Mouse (Mus musculus): ENCODE data around the gene Agt. TPM values are rescaled to one million over a fixed set of nuclear protein-coding genes. Genes with fewer than 3 reads are reported as not detected.
A peak's percentile ranks its signal among the peaks of the same experiment; 100 is the strongest.

Agt gene
- polyA plus RNA-seq, 1 experiment = 17.2 TPM

DNA sequence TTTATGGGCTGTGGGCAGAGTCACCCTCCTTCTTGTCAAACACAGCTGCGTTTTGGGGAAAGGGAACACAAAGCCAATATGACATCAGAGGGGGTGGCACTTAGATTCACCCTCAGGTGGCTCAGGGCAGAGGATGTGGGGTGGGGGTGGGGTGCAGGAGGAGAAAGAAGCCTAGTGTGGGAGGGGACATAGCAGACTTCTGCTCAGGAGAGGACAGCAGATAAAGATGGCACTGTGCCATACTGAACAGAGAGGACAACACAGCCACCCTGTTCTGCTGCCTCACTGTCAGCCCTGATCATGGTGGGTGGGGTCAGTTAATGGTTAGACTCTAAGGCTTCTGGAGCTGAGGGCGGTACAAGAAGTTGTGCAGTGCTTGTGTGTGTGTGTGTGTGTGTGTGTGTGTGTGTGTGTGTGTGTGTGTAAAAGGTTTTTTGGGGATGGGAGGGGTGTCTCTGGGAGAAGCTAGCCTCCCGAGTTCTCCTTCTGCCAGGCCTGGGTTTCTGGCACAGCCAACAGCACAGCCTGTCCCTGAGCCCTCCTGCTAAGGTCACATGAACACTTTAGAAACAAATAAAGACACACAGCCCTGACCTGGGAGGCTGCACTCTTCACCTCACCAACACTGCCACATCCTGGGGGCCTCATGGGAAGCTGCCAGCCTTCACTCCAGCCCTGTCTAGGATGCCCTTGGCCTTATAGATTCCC is 16.4 kb upstream of the Agt start:
- no peak for TF ChIP-seq POLR2A (IDR thresholded peaks at IDR 0.05; ENCODE audit: extremely low read depth, insufficient read depth, low read length)
- H3K4me1 ChIP-seq (ENCODE audit: control insufficient read depth, insufficient read depth, low read length) = peaks cover 5% of the 10 kb centered on the region; the same call in 1 of the 2 replicates
- no peak overlapping the region for H3K27ac ChIP-seq (ENCODE audit: insufficient read depth, low read length)
- H3K4me3 ChIP-seq (ENCODE audit: insufficient read depth, low read length) = no peak overlapping the region

DNA sequence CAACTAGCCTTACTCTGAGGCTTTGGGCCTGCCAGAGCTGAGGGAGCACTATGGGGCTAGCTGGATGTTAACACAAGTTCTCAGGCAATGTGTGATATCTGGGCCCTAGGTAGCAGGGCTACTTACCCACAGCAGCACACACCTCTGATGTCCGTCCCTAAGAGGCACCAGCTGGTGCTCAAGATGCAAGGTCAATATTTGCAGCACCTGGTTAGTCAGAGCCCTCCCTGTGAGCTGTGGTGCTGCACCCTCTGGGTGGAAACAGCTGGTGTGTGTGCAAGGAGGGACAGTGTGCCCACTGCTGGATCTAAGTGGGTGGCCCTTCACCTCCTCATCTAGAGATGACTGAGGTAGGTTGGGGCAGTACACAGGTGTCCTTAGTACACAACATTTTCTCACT is 7.2 kb upstream of the Agt start:
- TF ChIP-seq POLR2A (IDR thresholded peaks at IDR 0.05; ENCODE audit: extremely low read depth, insufficient read depth, low read length) = no peak
- TF ChIP-seq CTCF (IDR thresholded peaks at IDR 0.05; ENCODE audit: extremely low read depth, insufficient read depth, low read length) = no peak
- no peaks in the 10 kb centered on the region for H3K4me1 ChIP-seq (ENCODE audit: control insufficient read depth, insufficient read depth, low read length)
- H3K4me3 ChIP-seq (ENCODE audit: insufficient read depth, low read length) = no peak overlapping the region
- no peak overlapping the region for H3K27ac ChIP-seq (ENCODE audit: insufficient read depth, low read length)

DNA sequence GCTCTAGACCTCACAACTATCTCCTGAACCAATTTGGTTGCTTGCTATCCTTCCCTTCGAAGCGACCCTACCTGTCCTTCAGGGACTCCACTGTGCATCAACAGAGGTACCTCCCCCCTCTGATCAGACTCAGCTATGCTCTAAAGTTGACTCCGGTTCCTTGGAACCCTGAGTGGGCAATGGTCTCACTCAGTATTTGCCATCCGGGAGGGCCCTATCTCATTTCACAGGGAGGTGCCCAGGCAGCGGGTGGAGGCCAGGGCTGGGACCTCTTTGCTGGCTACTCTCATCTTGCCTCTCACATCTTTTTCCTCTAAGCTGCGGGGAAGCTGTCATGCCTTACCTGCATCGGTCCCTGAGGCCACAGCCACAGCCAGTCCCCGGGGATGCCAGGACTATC is 6.3 kb upstream of the Agt start, which contains the start of gene Capn9:
Gene Capn9 (plus strand): TSS at position 301 of the 400 bp plus-strand sequence.
- Histone ChIP-seq H3K4me1 (ENCODE audit: control insufficient read depth, insufficient read depth, low read length) (no peaks in the 10 kb centered on the region), H3K4me3 (ENCODE audit: insufficient read depth, low read length) (no peak within 1 kb of the TSS), H3K27ac (ENCODE audit: insufficient read depth, low read length) (no peak within 1 kb of the TSS)
- TF ChIP-seq CTCF (IDR thresholded peaks at IDR 0.05; ENCODE audit: extremely low read depth, insufficient read depth, low read length) (no peak), POLR2A (IDR thresholded peaks at IDR 0.05; ENCODE audit: extremely low read depth, insufficient read depth, low read length) (no peak)

DNA sequence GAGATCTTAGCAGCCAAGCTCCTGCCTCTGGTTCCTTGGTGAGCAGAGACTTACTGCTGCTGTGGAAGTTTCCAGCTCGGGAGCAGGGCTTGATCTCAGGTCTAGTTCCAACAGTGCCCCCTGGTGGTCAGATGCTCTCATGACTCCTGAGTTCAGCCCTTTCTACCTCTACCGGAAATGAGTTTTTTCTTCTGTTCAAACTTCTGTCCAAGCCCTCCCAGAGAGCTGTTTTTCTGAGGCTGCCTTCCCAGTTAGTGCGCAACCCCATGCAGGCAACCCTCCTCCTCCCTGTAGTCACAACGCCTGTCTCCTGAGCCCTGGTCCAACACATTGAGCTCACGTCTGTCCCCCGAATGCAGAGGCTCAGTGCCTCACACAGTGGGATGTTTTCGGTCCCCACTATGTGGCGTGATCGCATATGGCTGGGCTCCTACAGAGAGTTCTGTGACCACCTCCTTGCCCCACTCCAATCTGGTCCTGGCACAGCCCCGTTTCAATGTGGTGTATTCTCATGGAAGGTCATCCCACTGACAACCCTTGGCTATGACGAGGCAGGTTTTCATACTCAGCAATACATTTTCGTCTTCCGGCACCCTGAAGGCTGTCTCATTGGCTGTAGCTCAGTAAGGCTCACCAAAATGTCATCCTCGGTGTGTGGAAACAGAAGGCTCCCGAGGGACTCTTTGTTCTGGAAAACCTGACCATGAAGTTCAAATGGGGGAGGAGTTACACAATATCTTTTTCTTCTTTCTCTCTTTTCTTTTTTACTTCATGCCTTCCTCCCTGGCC is 4.2 kb upstream of the Agt start:
- H3K27ac ChIP-seq (ENCODE audit: insufficient read depth, low read length) = no peak overlapping the region
- no peak overlapping the region for H3K4me3 ChIP-seq (ENCODE audit: insufficient read depth, low read length)
- peak; percentile 88 for TF ChIP-seq CTCF (IDR thresholded peaks at IDR 0.05; ENCODE audit: extremely low read depth, insufficient read depth, low read length)
- TF ChIP-seq POLR2A (IDR thresholded peaks at IDR 0.05; ENCODE audit: extremely low read depth, insufficient read depth, low read length) = no peak
- peaks cover 10% of the 10 kb centered on the region for H3K4me1 ChIP-seq (ENCODE audit: control insufficient read depth, insufficient read depth, low read length)

DNA sequence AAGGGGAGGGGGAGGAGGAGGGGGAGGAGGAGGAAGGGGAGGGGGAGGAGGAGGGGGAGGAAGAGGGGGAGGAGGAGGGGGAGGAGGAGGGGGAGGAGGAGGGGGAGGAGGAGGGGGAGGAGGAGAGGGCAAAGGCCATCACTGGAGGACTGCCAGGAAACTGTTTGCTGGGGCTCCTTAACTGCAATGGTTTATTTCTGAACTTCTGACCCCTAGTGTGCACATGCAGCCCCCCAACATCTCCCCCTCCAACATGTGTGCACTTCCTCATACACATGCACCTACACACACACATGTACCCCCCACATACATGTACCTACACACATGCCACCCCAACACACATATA is 2.9 kb upstream of the Agt start:
- Histone ChIP-seq H3K27ac (ENCODE audit: insufficient read depth, low read length) (no peak overlapping the region), H3K4me3 (ENCODE audit: insufficient read depth, low read length) (no peak overlapping the region), H3K4me1 (ENCODE audit: control insufficient read depth, insufficient read depth, low read length) (peaks cover 13% of the 10 kb centered on the region)
- TF ChIP-seq CTCF (IDR thresholded peaks at IDR 0.05; ENCODE audit: extremely low read depth, insufficient read depth, low read length) = no peak
- no peak for TF ChIP-seq POLR2A (IDR thresholded peaks at IDR 0.05; ENCODE audit: extremely low read depth, insufficient read depth, low read length)

DNA sequence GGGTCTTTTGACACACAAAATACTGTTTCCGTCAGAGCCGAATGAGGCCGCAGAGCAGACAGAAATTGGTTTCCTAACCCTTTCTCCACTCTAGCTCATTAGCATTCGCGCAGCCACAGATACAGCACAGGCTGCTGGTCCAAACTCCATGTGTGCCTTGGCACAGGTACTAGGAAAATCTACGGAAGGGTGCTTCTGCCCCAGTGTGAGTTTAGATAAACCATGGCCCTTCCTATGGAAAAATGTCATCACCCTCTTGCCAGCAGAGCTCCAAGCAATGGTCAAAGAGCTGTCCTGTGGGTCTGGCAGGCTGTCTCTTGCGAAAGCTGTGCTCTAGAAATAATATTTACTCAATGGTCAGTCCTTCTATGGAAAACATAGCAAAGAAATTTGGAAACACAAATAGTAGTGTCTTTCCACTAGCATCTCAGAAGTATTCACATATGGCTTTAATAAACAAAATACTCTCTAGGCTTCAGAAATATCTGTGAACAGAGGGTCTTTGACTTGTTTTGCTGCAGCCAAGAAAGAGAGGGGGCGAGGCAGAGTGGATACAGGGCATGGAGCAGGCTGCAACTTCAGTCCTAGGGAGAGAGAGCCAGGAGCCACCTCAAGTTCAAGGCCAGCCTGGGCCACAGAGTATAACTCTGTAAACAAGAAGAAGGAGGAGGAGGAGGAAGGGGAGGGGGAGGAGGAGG is 2.4 kb upstream of the Agt start:
- Histone ChIP-seq H3K27ac (ENCODE audit: insufficient read depth, low read length) (no peak overlapping the region), H3K4me1 (ENCODE audit: control insufficient read depth, insufficient read depth, low read length) (peaks cover 13% of the 10 kb centered on the region), H3K4me3 (ENCODE audit: insufficient read depth, low read length) (no peak overlapping the region)
- TF ChIP-seq CTCF (IDR thresholded peaks at IDR 0.05; ENCODE audit: extremely low read depth, insufficient read depth, low read length) (no peak), POLR2A (IDR thresholded peaks at IDR 0.05; ENCODE audit: extremely low read depth, insufficient read depth, low read length) (no peak)

DNA sequence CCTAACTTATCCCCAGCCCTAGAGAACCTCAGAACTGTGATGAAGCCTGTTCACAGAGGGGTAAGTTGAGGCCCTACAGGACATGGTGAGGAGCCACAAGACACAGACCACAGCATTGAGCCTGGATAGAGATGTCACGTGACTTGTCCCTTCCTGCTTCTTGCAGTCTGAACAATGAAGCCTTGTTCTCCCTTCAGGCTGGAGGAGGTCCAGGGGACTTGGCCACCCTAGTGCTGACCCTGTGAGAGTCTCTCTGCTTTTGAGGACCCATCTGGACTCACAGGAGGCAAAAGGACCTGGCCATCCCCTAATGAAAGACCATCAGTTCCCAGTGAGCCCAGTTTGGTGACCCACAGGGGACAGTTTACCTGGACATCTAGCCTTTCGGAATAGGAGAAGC is 406 bp downstream of the Agt start:
- TF ChIP-seq POLR2A (IDR thresholded peaks at IDR 0.05; ENCODE audit: extremely low read depth, insufficient read depth, low read length) (no peak), CTCF (IDR thresholded peaks at IDR 0.05; ENCODE audit: extremely low read depth, insufficient read depth, low read length) (no peak)
- H3K4me3 ChIP-seq (ENCODE audit: insufficient read depth, low read length) = no peak overlapping the region
- peak overlapping the region; percentile 49 for H3K27ac ChIP-seq (ENCODE audit: insufficient read depth, low read length)
- H3K4me1 ChIP-seq (ENCODE audit: control insufficient read depth, insufficient read depth, low read length) = peaks cover 13% of the 10 kb centered on the region

DNA sequence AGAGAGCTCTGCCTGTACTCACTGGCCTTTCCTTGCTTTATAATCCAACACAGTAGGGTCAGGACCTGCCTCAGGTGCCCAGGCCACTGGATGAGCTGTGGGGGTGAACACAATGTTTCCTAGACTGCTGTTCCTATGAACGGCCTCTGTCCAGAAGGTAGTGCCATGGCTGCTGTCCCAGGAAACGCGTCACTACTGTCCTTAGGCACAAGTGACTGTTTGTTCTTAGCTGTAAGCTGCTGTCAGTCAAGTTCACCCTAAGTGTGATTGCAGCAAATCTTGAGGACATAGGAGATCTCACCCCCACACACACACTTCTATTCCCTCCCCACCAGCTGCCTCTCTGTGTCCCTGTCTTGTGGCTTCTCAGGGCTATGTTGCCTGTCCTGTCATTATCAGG is 1.9 kb downstream of the Agt start:
- peaks cover 13% of the 10 kb centered on the region for H3K4me1 ChIP-seq (ENCODE audit: control insufficient read depth, insufficient read depth, low read length)
- TF ChIP-seq CTCF (IDR thresholded peaks at IDR 0.05; ENCODE audit: extremely low read depth, insufficient read depth, low read length) (no peak), POLR2A (IDR thresholded peaks at IDR 0.05; ENCODE audit: extremely low read depth, insufficient read depth, low read length) (no peak)
- H3K4me3 ChIP-seq (ENCODE audit: insufficient read depth, low read length) = no peak overlapping the region
- H3K27ac ChIP-seq (ENCODE audit: insufficient read depth, low read length) = no peak overlapping the region

DNA sequence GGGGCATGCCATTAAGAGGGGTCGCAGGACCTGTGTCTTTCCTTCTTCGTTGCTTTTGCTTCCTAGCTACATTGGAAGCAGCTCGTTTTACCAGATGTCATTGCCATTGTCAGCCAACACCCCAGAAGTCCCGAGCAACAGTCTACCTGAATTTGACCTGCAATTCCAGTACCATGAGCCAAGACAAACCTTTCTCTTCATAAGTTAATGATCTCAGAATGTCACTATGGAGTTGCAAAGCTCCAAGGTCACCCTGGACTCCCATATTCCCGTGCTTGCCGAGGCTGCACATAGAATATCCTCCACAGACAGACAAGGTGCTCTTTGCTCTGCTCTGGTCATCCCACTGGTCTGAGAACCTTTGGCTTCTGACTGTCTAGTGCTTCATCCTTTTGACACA is 2.4 kb downstream of the Agt start:
- no peak overlapping the region for H3K27ac ChIP-seq (ENCODE audit: insufficient read depth, low read length)
- H3K4me3 ChIP-seq (ENCODE audit: insufficient read depth, low read length) = no peak overlapping the region
- H3K4me1 ChIP-seq (ENCODE audit: control insufficient read depth, insufficient read depth, low read length) = peaks cover 13% of the 10 kb centered on the region
- no peak for TF ChIP-seq POLR2A (IDR thresholded peaks at IDR 0.05; ENCODE audit: extremely low read depth, insufficient read depth, low read length)
- TF ChIP-seq CTCF (IDR thresholded peaks at IDR 0.05; ENCODE audit: extremely low read depth, insufficient read depth, low read length) = no peak

Measured in cortical plate, adult 2 months (tissue).